Mouse (Mus musculus): ENCODE results near the gene Map4k3.

DNA sequence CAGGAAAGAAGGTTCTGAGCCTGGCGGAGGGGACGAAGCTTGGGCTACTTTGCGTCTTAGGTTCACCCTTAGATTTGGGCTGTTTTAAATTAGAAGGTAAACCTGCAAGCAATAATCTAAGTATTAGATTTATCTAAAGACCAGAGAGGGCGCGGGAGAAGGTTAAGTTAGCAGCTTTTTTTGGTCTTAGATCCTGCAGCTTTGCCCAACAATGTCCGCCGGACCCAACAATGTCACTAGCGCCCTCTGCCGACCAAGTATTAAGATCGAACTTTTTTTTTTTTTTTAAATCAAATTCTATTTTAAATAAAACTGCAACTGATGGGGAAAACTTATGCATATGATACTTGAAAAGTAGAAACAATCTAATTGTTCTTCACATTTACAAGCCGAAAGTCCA lies 169.2 kb downstream of the Map4k3 start:
- TF ChIP-seq POLR2A (IDR thresholded peaks at IDR 0.05; ENCODE audit: insufficient read depth, low read length) (no peak), CTCF (IDR thresholded peaks at IDR 0.05; ENCODE audit: low read depth, low read length) (peak; percentile 48), EP300 (IDR thresholded peaks at IDR 0.05; ENCODE audit: insufficient read depth, low read depth, low read length) (no peak)

All from ES-Bruce4 (cell line).